12 mouse cellular contexts compared by ENCODE assay signal in the genomic region with DNA sequence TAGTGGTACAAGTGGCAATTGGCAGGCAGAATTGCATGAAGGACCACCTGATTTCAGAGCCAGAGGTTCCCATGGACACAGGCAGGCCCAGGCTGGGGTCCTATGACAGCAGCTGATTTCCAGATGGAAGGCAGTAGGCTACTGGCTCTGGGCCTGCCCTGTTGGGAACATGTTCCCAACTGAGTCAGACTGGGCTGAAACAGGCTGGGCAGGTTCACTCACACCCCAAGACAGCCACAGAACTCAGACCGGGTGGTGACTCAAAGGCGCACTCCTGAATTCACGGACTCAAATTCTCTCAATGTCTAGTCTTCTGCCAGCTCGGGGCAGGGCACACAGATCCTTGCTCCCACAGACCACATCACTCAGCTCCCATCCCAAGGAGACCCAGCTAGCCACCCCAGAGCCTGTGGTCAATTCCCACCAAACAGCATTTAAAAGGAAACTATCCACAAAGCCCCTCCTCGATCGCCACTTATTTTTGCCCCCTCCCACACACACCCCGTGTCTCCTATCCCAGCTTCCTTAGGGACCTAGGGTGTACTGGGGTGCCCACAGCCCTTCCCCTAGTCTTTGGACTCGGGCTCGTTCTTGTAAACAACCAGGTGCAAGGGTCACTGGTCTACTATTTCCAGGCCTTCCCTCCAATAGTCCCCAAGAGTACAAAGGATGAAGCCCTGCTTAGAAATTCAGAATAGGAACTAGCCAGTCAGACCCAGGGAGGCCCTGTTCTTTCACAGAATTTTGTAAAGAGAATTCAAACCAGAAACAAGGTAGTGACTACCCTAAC. TPM values are rescaled to one million over a fixed set of nuclear protein-coding genes. Genes with fewer than 3 reads are reported as not detected.
A peak's percentile ranks its signal among the peaks of the same experiment; 100 is the strongest.
DNase-seq lines count a peak whose midpoint lies in the region; ATAC-seq and TF ChIP-seq lines count a peak whose summit lies in the region.
"Had no signal": no experiment of that assay in that cellular context is flagged by ENCODE, and none has a peak within 500 bp of the region (broad histone marks: within the 10 kb centered on the region; RNA-seq: fewer than 3 reads in every experiment).

No protein-coding gene starts in this region.

- no peak overlapping the region; the same call in 1 of the 2 replicates for H3K4me2 ChIP-seq in heart, embryonic 11.5 days
- H3K4me2 ChIP-seq in myocyte (ENCODE audit: low read depth), result peak overlapping the region; percentile 84
- H3K4me2 ChIP-seq in midbrain, embryonic 15.5 days, result no peak overlapping the region

- no peaks in the 10 kb centered on the region for H3K9me3 ChIP-seq in heart, embryonic 11.5 days (replicated peaks; ENCODE audit: control insufficient read depth, low read length)
- H3K9me3 ChIP-seq in midbrain, embryonic 15.5 days, result no peaks in the 10 kb centered on the region

- no peak overlapping the region for H3K4me3 ChIP-seq in heart, embryonic 11.5 days (ENCODE audit: low read depth, low read length)
- peak overlapping the region; percentile 2 for H3K4me3 ChIP-seq in myocyte
- no peak overlapping the region for H3K4me3 ChIP-seq in midbrain, embryonic 15.5 days

- intact Hi-C loops in heart, postnatal 10 days (cut with DNase I), result no loop called here

- H3K9ac ChIP-seq in heart, embryonic 11.5 days (ENCODE audit: low read depth, low read length), result no peak overlapping the region
- H3K9ac ChIP-seq in midbrain, embryonic 15.5 days, result no peak overlapping the region

- H3K27ac ChIP-seq in heart, embryonic 11.5 days (ENCODE audit: low read depth, low read length), result peak overlapping the region; percentile 30; the same call in 1 of the 2 replicates
- no peak overlapping the region for H3K27ac ChIP-seq in midbrain, embryonic 15.5 days

- peak; percentile 29 for TF ChIP-seq POLR2A in myocyte (IDR thresholded peaks at IDR 0.05; ENCODE audit: insufficient read length, low read depth)

- H3K4me1 ChIP-seq in heart, embryonic 11.5 days (ENCODE audit: control insufficient read depth, insufficient read depth, low read length), result peaks cover 48% of the 10 kb centered on the region
- H3K4me1 ChIP-seq in midbrain, embryonic 15.5 days, result no peaks in the 10 kb centered on the region

- DNase-seq in heart, postnatal 10 days, result no peak
- peak; percentile 96 for DNase-seq in fibroblast of lung, adult 2 months (ENCODE audit: low read depth)
- DNase-seq in kidney, postnatal 25 days, result peak; percentile 66 to 85
- no peak for DNase-seq in adrenal gland, postnatal 10 days
- DNase-seq in cerebellum, postnatal 14 days, result no peak
- DNase-seq: right cerebral cortex, adult 18-20 months; thymus, postnatal 25 days had no signal

- no peak for ATAC-seq in heart, embryonic 11.5 days (replicated peaks; ENCODE audit: insufficient number of reproducible peaks, low FRiP score, low TSS enrichment)
- ATAC-seq in midbrain, embryonic 15.5 days (replicated peaks), result no peak

- no peak overlapping the region for H3ac ChIP-seq in myocyte (ENCODE audit: control insufficient read depth, insufficient read length)

- peaks cover 9% of the 10 kb centered on the region for H3K36me3 ChIP-seq in heart, embryonic 11.5 days (ENCODE audit: control insufficient read depth, insufficient read depth, low read length)
- H3K36me3 ChIP-seq in myocyte (ENCODE audit: control insufficient read depth, insufficient read depth), result peaks cover 29% of the 10 kb centered on the region
- no peaks in the 10 kb centered on the region for H3K36me3 ChIP-seq in midbrain, embryonic 15.5 days (replicated peaks)

- no peaks in the 10 kb centered on the region for H3K27me3 ChIP-seq in heart, embryonic 11.5 days (ENCODE audit: control insufficient read depth, insufficient read depth, low read length)
- H3K27me3 ChIP-seq in myocyte (ENCODE audit: control insufficient read depth, insufficient read depth, insufficient read length), result no peaks in the 10 kb centered on the region
- no peaks in the 10 kb centered on the region for H3K27me3 ChIP-seq in midbrain, embryonic 15.5 days (replicated peaks)
- H3K27me3 ChIP-seq: CH12.LX had no signal

- H3K79me2 ChIP-seq in myocyte (ENCODE audit: control insufficient read depth, insufficient read depth), result peaks cover 48% of the 10 kb centered on the region

- WGBS in heart, embryonic 11.5 days (ENCODE audit: insufficient replicate concordance), result 66% methylated on average over 9 of the region's 9 CpGs
- 71% methylated on average over 9 of the region's 9 CpGs for WGBS in midbrain, embryonic 15.5 days

TF ChIP-seq in myocyte, 11 proteins besides CTCF, POLR2A, EP300 and RAD21:
- TF ChIP-seq MYOG (IDR thresholded peaks at IDR 0.05; ENCODE audit: control insufficient read depth in 1 of 3, insufficient read depth in 1 of 3, insufficient read length in 2 of 3, low read depth in 2 of 3) (peak in 1 of 3 experiments; percentile 56), MYOD1 (IDR thresholded peaks at IDR 0.05; ENCODE audit: control insufficient read depth in 1 of 3, insufficient read length in 2 of 3, low read depth in 2 of 3) (peak in 2 of 3 experiments; percentile 34 to 58), SRF (IDR thresholded peaks at IDR 0.05; ENCODE audit: control insufficient read depth, insufficient read length, low read depth) (no peak), TCF3 (IDR thresholded peaks at IDR 0.05; ENCODE audit: insufficient read length, low read depth) (peak; percentile 11)

RNA-seq across cellular contexts. Expression of gene Sdc4, which starts 11.8 kb away (rescaled TPM):
- 33.9 and 34.6 TPM in 2 replicates for polyA plus RNA-seq in heart, embryonic 11.5 days (2014; fragmentation: Nextera tagmentation; extraction: Ambion mirVana)
- total RNA-seq in heart, postnatal 10 days (2021), result 10 to 100 TPM; 24.3 to 39.3 TPM
- polyA plus RNA-seq in myocyte (2012; fragmentation: generic; extraction: Trizol), result 52.4 TPM
- 100 to 1,000 TPM; 101 to 246 TPM for total RNA-seq in adrenal gland, postnatal 10 days (2021)
- 6.7 and 7.1 TPM in 2 replicates for polyA plus RNA-seq in midbrain, embryonic 15.5 days (2015; fragmentation: Nextera tagmentation; extraction: Ambion mirVana)

RNA-seq across cellular contexts. Expression of gene Sys1, which starts 24.9 kb away (rescaled TPM):
- polyA plus RNA-seq in heart, embryonic 11.5 days (2014; fragmentation: Nextera tagmentation; extraction: Ambion mirVana), result 37.0 and 42.3 TPM in 2 replicates
- total RNA-seq in heart, postnatal 10 days (2021), result 10 to 100 TPM; 21.3 to 25.1 TPM
- 47.6 TPM for polyA plus RNA-seq in myocyte (2012; fragmentation: generic; extraction: Trizol)
- 10 to 100 TPM; 31.7 to 34.5 TPM for total RNA-seq in adrenal gland, postnatal 10 days (2021)
- polyA plus RNA-seq in midbrain, embryonic 15.5 days (2015; fragmentation: Nextera tagmentation; extraction: Ambion mirVana), result 87.9 and 90.5 TPM in 2 replicates

RNA-seq across cellular contexts. Expression of gene Matn4, which starts 26.9 kb away (rescaled TPM):
- 0.34 and 0.77 TPM in 2 replicates for polyA plus RNA-seq in heart, embryonic 11.5 days (2014; fragmentation: Nextera tagmentation; extraction: Ambion mirVana)
- 1 to 10 TPM; 1.2 to 2.3 TPM for total RNA-seq in heart, postnatal 10 days (2021)
- polyA plus RNA-seq in myocyte (2012; fragmentation: generic; extraction: Trizol), result 0.01 TPM
- total RNA-seq in adrenal gland, postnatal 10 days (2021), result 1 to 10 TPM; 2.3 to 2.7 TPM
- 0.65 and 0.89 TPM in 2 replicates for polyA plus RNA-seq in midbrain, embryonic 15.5 days (2015; fragmentation: Nextera tagmentation; extraction: Ambion mirVana)
- total RNA-seq: CH12.LX had no signal

RNA-seq across cellular contexts. Expression of gene Gm20458, which starts 28.9 kb away (rescaled TPM):
- polyA plus RNA-seq in heart, embryonic 11.5 days (2014; fragmentation: Nextera tagmentation; extraction: Ambion mirVana), result 4.8 and 8.4 TPM in 2 replicates
- 1 to 10 TPM; 5.5 to 7.4 TPM for total RNA-seq in heart, postnatal 10 days (2021)
- polyA plus RNA-seq in myocyte (2012; fragmentation: generic; extraction: Trizol), result 31.6 TPM
- total RNA-seq in adrenal gland, postnatal 10 days (2021), result 1 to 10 TPM; 2.5 to 4.8 TPM
- 2.4 and 3.5 TPM in 2 replicates for polyA plus RNA-seq in midbrain, embryonic 15.5 days (2015; fragmentation: Nextera tagmentation; extraction: Ambion mirVana)
- total RNA-seq: megakaryocyte-erythroid progenitor cell, adult 5-6 weeks had no signal

RNA-seq across cellular contexts. Expression of gene Rbpjl, which starts 28.9 kb away (rescaled TPM):
- 0.06 and 0.19 TPM in 2 replicates for polyA plus RNA-seq in heart, embryonic 11.5 days (2014; fragmentation: Nextera tagmentation; extraction: Ambion mirVana)
- not detected for total RNA-seq in heart, postnatal 10 days (2021)
- polyA plus RNA-seq in myocyte (2012; fragmentation: generic; extraction: Trizol), result 0.06 TPM
- under 1 TPM in 1 of 2 experiments, not detected in 1; 0.15 TPM for total RNA-seq in adrenal gland, postnatal 10 days (2021)
- 0.05 TPM in 1 of 2 replicates, not detected in the other for polyA plus RNA-seq in midbrain, embryonic 15.5 days (2015; fragmentation: Nextera tagmentation; extraction: Ambion mirVana)
- total RNA-seq: megakaryocyte-erythroid progenitor cell, adult 5-6 weeks had no signal

Comparison
In these comparisons a context has a peak if more than half of its experiments do, and no peak if none do; other contexts are left out.
1. DNase-seq: peak in fibroblast of lung, adult 2 months (single experiment) and kidney, postnatal 25 days (2 of 2); none in heart, postnatal 10 days (0 of 2), adrenal gland, postnatal 10 days (single experiment) and cerebellum, postnatal 14 days (0 of 2).